Mouse (Mus musculus): ENCODE results near the gene Gng11.

- TF ChIP-seq CTCF (IDR thresholded peaks at IDR 0.05; ENCODE audit: borderline replicate concordance, insufficient read depth, low read length) = no peak
- TF ChIP-seq POLR2A (IDR thresholded peaks at IDR 0.05; ENCODE audit: low read depth, low read length) = no peak
Observed at GRCm38 (mm10) chr6:3967676-3968626, 35.8 kb upstream of the Gng11 start.

All from embryonic fibroblast, embryonic 13.5 days (primary cell).